Mouse (Mus musculus): ENCODE data around the gene Mcrs1.
"Not testable (repeated sequence)": the region's sequence is repeated elsewhere in the genome, so short reads cannot be mapped to it uniquely, and the experiment has no call there.

The Mcrs1 gene

DNA sequence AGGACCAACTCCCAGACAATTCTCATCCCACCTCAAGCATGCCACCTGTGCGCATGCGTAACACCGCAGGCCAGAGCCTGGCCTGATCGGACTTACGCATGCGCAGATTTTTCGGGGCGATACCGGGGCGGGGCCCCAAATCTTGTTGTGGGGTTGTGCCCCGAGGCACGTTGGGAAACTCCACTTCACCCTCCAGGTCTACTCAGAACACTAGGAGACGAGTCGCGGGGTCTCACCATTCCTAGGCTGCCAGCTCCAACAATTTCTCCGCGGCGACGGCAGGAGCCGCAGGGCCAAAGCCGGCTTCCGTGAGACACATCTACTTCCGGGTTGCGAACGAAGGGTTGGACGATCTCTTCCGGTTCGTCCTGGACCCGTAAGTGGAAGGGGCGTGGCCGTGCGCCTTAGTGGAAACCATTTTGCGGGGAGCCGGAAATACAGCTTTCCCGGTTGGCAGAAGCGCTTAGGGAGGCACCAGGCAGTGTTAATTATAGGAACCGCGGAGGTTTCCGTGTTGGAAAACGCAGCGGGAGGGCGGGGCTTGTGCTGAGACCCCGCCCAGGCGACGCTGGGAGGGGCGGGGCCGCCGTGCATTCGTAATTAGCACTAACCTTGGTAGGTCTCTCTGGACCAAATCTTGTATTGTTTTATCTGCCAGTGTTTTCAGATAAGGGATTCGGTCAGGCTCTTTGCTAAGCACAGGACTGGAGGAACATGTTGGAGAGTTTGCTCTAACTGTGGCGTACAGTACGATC is at the start of gene Mcrs1:
Gene Mcrs1 (minus strand): TSS at position 336 of the 755 bp plus-strand sequence.
- DNase-seq: peak; percentile 97

GRCm38 (mm10) chr15:99296213-99296612 is 44.5 kb upstream of the Mcrs1 start:
- peak; percentile 17 for DNase-seq

GRCm38 (mm10) chr15:99295484-99295981 is 43.8 kb upstream of the Mcrs1 start, which contains the start of gene Fam186b:
Gene Fam186b (minus strand): TSS chr15:99295888.
- DNase-seq: peak; percentile 51

DNA sequence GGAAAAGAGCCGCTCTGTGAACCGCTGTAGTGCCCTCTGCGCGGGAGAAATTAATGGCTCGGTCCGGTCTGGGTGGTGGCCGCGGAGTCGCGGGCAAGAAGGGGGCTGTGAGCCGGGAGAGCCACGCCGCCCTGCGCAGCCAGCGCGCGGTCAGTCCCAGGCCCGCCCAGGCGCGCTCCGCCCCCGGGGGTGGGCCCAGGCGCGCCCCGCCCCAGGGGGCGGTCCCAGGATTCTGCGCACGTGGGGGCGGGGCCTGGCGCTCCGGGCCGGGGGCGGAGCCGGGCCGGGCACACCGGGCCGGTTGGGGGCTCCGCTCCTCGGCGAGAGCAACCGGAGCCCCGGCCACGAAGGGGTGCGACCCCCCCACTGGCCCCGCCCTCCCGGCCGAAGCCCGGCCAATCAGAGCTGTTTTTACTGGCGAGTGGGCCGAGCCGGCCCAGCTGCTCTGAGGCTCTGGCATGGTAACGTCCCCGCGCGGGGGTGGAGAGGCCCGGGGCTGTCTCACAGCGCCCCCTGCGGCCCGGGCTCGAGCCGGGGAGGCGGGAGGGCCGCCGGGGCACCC is 43.1 kb upstream of the Mcrs1 start, which contains the start of gene Prpf40b:
Gene Prpf40b (plus strand): TSS at position 275 of the 562 bp plus-strand sequence.
- DNase-seq: peak; percentile 90

DNA sequence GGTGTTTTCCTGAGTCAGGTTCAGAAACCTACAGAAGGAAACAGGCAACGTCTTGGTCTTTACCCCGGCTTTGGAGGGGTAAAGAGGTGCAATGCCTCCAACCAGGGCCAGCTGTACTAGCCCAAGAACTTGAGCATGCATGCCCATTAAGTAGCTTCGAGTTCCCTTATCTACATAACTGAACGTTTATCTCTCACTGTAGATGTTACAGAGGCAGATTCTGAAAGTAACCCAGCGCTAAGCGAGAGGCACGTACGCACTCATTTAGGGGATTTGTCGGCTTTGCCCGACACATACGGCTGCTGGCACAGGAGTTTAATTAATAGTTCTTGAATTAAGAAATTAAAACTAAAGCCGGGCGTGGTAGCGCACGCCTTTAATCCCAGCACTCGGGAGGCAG is 42.5 kb upstream of the Mcrs1 start:
- no peak for DNase-seq

GRCm38 (mm10) chr15:99290586-99290985 is 38.8 kb upstream of the Mcrs1 start:
- no peak for DNase-seq

DNA sequence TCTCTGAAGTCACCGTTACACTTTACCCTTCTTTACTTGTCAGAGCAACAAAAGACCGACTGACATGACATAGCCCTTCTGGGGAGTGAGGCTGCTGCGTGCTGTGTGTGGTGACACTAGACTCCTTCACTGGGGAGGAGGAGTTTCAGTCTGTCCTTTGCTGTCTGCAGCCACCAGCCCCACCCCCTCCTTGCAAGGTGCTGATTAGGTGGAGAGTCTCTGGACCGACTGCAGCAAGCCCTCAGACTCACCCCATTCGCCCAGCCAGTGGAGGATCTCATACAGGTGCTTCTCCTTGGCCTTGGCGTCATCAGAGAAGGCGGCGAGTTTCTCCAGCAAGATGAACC is 33.4 kb upstream of the Mcrs1 start:
- DNase-seq: no peak

GRCm38 (mm10) chr15:99284527-99285188 is 32.9 kb upstream of the Mcrs1 start:
- DNase-seq: no peak

- peak; percentile 27 for DNase-seq
These were observed 31.7 kb upstream of the Mcrs1 start for GRCm38 (mm10) chr15:99283456-99283855.

DNA sequence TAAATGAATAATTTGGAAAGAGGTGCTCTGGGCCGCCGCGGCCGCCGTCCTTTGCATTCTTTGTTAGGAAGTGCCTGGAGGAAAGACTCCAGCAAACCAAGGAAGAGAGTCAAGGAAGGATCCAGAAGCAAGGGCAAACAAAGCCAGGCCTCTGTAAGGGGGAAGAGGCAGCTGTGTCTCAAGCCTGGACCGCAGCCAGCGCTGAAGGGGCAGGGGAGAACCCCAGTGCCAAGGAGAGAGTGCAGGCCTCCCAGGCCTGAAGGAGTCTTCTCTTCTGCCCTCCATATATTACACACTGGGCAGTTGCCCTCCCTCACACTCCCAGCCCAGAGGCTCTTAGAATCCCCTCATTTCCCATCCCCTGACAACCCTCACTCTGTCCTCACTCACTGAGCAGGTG is 26.5 kb upstream of the Mcrs1 start:
- no peak for DNase-seq

DNA sequence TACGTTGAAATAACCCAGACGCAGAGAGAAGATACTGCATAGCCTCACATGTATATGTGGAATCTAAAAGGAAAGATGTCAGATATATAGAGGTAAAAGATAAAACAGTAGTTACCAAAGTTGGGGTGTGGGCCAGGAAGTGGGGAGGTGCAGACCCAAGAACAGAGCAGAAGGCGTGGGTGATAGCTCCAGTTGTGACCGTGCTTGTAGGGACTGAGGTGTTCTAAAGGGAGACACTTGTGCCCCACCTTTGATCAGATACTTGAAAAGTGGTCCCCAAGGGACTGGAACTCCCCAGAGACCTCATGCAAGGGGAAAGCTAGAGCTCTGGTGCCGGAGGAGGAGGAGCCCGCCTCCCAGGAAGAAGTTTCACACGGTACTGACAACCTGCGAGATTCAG is 24.3 kb upstream of the Mcrs1 start:
- peak; percentile 39 for DNase-seq

DNA sequence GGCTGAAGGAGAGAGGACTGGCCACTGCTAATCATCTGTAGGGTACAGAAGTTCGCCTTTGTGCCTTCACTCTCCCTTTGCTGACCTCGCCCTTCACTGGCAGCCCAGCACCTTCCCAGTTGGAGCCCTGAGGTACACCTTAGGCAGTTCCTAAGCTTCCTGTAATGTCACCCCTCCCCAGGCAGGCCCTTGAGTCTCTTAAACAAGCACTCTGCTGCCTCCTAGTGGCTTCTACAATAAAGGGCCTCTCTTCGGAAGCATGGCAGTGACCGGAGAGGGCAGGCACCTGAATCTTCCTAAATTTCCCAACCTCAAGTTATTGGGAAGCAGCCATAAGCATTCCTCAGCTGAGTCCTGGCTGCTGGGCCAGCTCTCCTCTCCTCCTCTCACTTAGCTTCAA is 13.9 kb upstream of the Mcrs1 start:
- peak; percentile 85 for DNase-seq

DNA sequence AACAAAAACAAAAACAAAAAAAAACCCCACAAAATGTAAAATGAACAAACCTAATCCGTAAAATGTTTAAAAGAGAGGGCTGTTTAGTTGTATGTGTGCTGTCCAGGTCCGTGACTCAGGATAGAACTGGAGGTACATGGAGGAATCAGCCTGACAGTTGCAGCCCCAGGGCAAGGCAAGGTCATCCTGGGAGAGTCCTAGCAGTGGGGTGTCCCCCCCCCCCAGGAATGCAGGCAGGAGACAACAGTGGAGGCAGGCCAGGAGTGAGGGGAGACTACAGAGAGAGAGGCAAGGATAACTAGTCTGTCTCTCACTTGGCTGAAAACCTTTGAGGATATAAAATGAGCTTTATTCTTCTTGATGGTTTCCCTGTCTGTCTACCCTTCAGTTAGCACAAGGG is 12.6 kb upstream of the Mcrs1 start:
- no peak for DNase-seq

- DNase-seq: no peak
These were observed 10.9 kb upstream of the Mcrs1 start for GRCm38 (mm10) chr15:99262702-99263101.

DNA sequence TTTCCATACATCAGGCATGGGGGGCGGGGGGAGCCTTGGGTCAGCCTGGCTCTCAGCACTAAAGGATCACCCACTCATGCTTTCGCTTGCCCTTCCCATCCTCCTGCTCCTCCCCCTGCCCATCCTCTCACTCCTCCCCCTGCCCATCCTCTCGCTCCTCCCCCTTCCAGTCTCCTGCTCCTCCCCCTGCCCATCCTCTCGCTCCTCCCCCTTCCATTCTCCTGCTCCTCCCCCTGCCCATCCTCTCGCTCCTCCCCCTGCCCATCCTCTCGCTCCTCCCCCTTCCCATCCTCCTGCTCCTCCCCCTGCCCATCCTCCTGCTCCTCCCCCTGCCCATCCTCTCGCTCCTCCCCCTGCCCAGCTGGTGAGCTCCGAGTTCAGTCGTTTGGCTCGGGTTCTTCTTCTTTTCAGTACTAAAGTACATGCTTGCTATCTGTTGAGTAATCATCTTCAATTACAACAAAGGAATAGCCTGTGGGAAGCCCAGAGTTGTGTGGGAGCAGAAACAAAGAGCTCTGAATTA is 8.0 kb upstream of the Mcrs1 start:
- peak; percentile 67 for DNase-seq

GRCm38 (mm10) chr15:99259167-99259729 is 7.5 kb upstream of the Mcrs1 start:
- DNase-seq: no peak

- no peak for DNase-seq
These were observed 3.5 kb upstream of the Mcrs1 start for GRCm38 (mm10) chr15:99255241-99255749.

GRCm38 (mm10) chr15:99254477-99255005 is 2.8 kb upstream of the Mcrs1 start:
- no peak for DNase-seq

- DNase-seq: no peak
These were observed 2.0 kb upstream of the Mcrs1 start for GRCm38 (mm10) chr15:99253772-99254171.

DNA sequence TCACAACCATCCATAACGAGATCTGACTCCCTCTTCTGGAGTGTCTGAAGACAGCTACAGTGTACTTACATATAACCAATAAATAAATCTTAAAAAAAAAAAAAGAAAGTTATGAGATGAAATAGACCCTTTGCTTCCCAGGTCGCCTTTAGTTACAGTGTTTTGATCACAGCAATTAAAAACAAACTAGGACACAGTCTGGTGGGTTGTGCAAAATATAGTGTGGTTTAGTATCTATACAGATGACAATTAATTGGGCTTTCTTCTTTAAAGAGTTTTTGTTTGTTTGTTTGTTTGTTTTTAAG is 1.4 kb upstream of the Mcrs1 start:
- DNase-seq: not testable (repeated sequence)

DNA sequence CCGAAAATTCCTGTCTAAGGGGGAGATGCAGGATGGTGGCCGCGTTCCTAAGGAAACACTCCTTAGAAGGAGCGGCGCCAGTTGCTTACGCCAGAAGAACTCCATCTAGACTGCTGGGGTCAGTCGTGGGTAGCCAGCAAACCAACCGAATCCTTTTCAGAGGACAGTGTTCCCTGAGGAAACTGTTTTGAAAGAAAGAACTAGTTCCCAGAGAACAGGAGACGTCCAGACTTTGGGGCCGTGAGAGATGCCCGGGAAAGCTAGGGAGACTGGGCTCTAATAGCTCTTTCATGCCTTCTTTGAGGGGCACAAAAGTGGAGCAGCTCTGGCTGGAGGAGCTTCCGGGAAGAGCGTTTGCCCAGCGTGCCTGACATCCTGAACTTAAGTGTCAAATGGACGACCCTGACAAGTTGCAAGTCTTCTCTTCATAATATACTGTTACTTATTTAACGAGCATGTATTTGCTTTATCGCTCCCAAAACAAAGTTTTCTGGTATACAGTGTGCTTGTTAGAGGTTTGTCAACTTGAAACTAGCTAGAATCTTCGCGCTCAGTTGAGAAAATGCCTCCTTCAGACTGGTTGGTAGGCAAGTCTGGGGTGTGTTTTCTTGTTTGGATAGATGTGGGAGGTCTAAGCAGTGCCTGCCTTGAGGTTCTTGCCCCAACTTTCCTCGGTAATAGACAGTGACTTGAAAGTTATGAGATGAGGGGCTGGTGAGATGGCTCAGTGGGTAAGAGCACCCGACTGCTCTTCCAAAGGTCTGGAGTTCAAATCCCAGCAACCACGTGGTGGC is 817 bp upstream of the Mcrs1 start:
- peak; percentile 23 for DNase-seq

- DNase-seq: peak; percentile 44
These were observed 650 bp downstream of the Mcrs1 start for GRCm38 (mm10) chr15:99251111-99251510.
